Mouse (Mus musculus) G1E (cell line): Measurements from ENCODE around the gene Mdk.

Experiments used
- CTCF ChIP-seq: IDR thresholded peaks from 2 replicates; pipeline ENCODE4 v1.5.1; 2012; ENCODE audit warnings: low read depth, low read length, inconsistent platforms, mixed read lengths
- GATA1 ChIP-seq: IDR thresholded peaks from 2 replicates; pipeline ENCODE4 v1.6.1; 2012; ENCODE audit warnings: borderline replicate concordance, low read length, inconsistent platforms, mixed read lengths
- POLR2AphosphoS5 ChIP-seq: IDR thresholded peaks from 2 replicates; pipeline ENCODE4 v1.6.1; 2012; ENCODE audit warnings: low read depth, low read length, inconsistent platforms; ENCODE audit not compliant: insufficient replicate concordance

- TF ChIP-seq CTCF, result no peak
- TF ChIP-seq GATA1, result no peak
- TF ChIP-seq POLR2AphosphoS5, result no peak
These were observed 10.8 kb downstream of the Mdk start for GRCm38 (mm10) chr2:91921181-91921789.
